ENCODE assay signal across 11 mouse cellular contexts in genomic region chr1:131378914-131379474, GRCm38 (mm10).
DNase-seq lines count a peak whose midpoint lies in the region; ATAC-seq and TF ChIP-seq lines count a peak whose summit lies in the region.
"Had no signal": no experiment of that assay in that cellular context is flagged by ENCODE, and none has a peak within 500 bp of the region (broad histone marks: within the 10 kb centered on the region; RNA-seq: fewer than 3 reads in every experiment).

No protein-coding gene starts in this region.

- H3K4me1 ChIP-seq in hindbrain, embryonic 13.5 days (replicated peaks) = peaks cover 15% of the 10 kb centered on the region
- no peaks in the 10 kb centered on the region for H3K4me1 ChIP-seq in hindbrain, embryonic 11.5 days (replicated peaks; ENCODE audit: control insufficient read depth, insufficient read depth, low read length)
- H3K4me1 ChIP-seq in bone marrow macrophage, adult 2 months (ENCODE audit: control insufficient read depth, insufficient read depth, low read length) = peaks cover 40% of the 10 kb centered on the region
- H3K4me1 ChIP-seq in intestine, embryonic 15.5 days (replicated peaks) = peaks cover 23% of the 10 kb centered on the region

- ATAC-seq in hindbrain, embryonic 13.5 days (ENCODE audit: low FRiP score) = no peak
- ATAC-seq in hindbrain, embryonic 11.5 days (ENCODE audit: low FRiP score) = no peak
- ATAC-seq in intestine, embryonic 15.5 days = no peak
- ATAC-seq in erythroid progenitor cell, adult 5-6 weeks (replicated peaks; ENCODE audit: low FRiP score, poor library complexity, severe bottlenecking) = no peak

- TF ChIP-seq CTCF in bone marrow macrophage, adult 2 months (IDR thresholded peaks at IDR 0.05; ENCODE audit: low read depth, low read length) = no peak

- peak overlapping the region; percentile 24; the same call in 1 of the 2 replicates for H3K27ac ChIP-seq in hindbrain, embryonic 13.5 days
- H3K27ac ChIP-seq in hindbrain, embryonic 11.5 days (ENCODE audit: low read depth, low read length) = no peak overlapping the region
- H3K27ac ChIP-seq in bone marrow macrophage, adult 2 months (ENCODE audit: insufficient read depth, low read depth, low read length) = peak overlapping the region; percentile 98
- peak overlapping the region; percentile 75 for H3K27ac ChIP-seq in intestine, embryonic 15.5 days

- H3K4me2 ChIP-seq in hindbrain, embryonic 13.5 days = no peak overlapping the region
- no peak overlapping the region for H3K4me2 ChIP-seq in hindbrain, embryonic 11.5 days (replicated peaks; ENCODE audit: low read depth, low read length)
- H3K4me2 ChIP-seq in intestine, embryonic 15.5 days (replicated peaks) = peak overlapping the region; percentile 24; the same call in 1 of the 2 replicates
- H3K4me2 ChIP-seq: limb, embryonic 13.5 days had no signal

- no peaks in the 10 kb centered on the region for H3K27me3 ChIP-seq in hindbrain, embryonic 13.5 days
- H3K27me3 ChIP-seq in hindbrain, embryonic 11.5 days (ENCODE audit: control insufficient read depth, insufficient read depth, low read length) = no peaks in the 10 kb centered on the region
- no peaks in the 10 kb centered on the region for H3K27me3 ChIP-seq in intestine, embryonic 15.5 days (replicated peaks)
- H3K27me3 ChIP-seq: limb, embryonic 13.5 days had no signal

- H3K36me3 ChIP-seq in hindbrain, embryonic 13.5 days = peaks cover 4% of the 10 kb centered on the region; the same call in 1 of the 2 replicates
- no peaks in the 10 kb centered on the region for H3K36me3 ChIP-seq in hindbrain, embryonic 11.5 days (ENCODE audit: control insufficient read depth, insufficient read depth, low read length)
- H3K36me3 ChIP-seq in intestine, embryonic 15.5 days = no peaks in the 10 kb centered on the region

- no peak for TF ChIP-seq POLR2A in bone marrow macrophage, adult 2 months (IDR thresholded peaks at IDR 0.05; ENCODE audit: borderline replicate concordance, low read depth, low read length)

- no peak overlapping the region for H3K4me3 ChIP-seq in hindbrain, embryonic 13.5 days
- no peak overlapping the region for H3K4me3 ChIP-seq in hindbrain, embryonic 11.5 days (ENCODE audit: low read depth, low read length)
- peak overlapping the region; percentile 41 for H3K4me3 ChIP-seq in bone marrow macrophage, adult 2 months (ENCODE audit: insufficient read depth, low read length)
- H3K4me3 ChIP-seq in intestine, embryonic 15.5 days (replicated peaks) = no peak overlapping the region
- H3K4me3 ChIP-seq: limb, embryonic 13.5 days had no signal

- 77% methylated on average over 1 of the region's 1 CpGs for WGBS in hindbrain, embryonic 13.5 days
- 73% methylated on average over 1 of the region's 1 CpGs for WGBS in hindbrain, embryonic 11.5 days
- whole genome bisulfite sequencing in intestine, embryonic 15.5 days = 58% methylated on average over 1 of the region's 1 CpGs

- no peak for DNase-seq in hindbrain, embryonic 11.5 days (ENCODE audit: low spot score)
- peak; percentile 27 for DNase-seq in CD4-positive helper T cell, adult 2 months (ENCODE audit: low read depth, low spot score)
- no peak for DNase-seq in gastrocnemius, postnatal 4 days (ENCODE audit: low spot score in 2 of 2)
- no peak for DNase-seq in urinary bladder, adult 18-20 months (ENCODE audit: low spot score in 2 of 2)
- DNase-seq: cerebellum, adult 8-10 months; gastrocnemius, postnatal 36 days had no signal

- H3K9ac ChIP-seq in hindbrain, embryonic 13.5 days = no peak overlapping the region
- H3K9ac ChIP-seq in hindbrain, embryonic 11.5 days (ENCODE audit: low read depth, low read length) = no peak overlapping the region
- no peak overlapping the region for H3K9ac ChIP-seq in intestine, embryonic 15.5 days
- H3K9ac ChIP-seq: limb, embryonic 13.5 days had no signal

- no peaks in the 10 kb centered on the region for H3K9me3 ChIP-seq in hindbrain, embryonic 13.5 days
- H3K9me3 ChIP-seq in hindbrain, embryonic 11.5 days (ENCODE audit: control insufficient read depth, low read length) = no peaks in the 10 kb centered on the region
- no peaks in the 10 kb centered on the region for H3K9me3 ChIP-seq in intestine, embryonic 15.5 days
- H3K9me3 ChIP-seq: limb, embryonic 13.5 days had no signal
